Mouse (Mus musculus) limb, embryonic 14.5 days (tissue): ENCODE data around the gene Loxl4. TPM values are rescaled to one million over a fixed set of nuclear protein-coding genes. Genes with fewer than 3 reads are reported as not detected.

ENCODE experiments used
- ATAC-seq: fragments of 200-750 bp; cut with Nextera tagmentation; 2 replicates; pipeline ENCODE4 v1.8.0; 2017; ENCODE audit warnings: low read depth, moderate number of reproducible peaks, moderate TSS enrichment; ENCODE audit not compliant: low FRiP score
- DNase-seq: peaks from one replicate; pipeline ENCODE4 v3.0.0-alpha.2; 2015; ENCODE audit warnings: low spot score
- H3K27ac ChIP-seq: fragments of 300-500 bp; sonication (generic); replicated peaks from 2 replicates; pipeline ENCODE4 v1.5.1; 2014; ENCODE audit warnings: low read depth, mild to moderate bottlenecking, low read length, moderate library complexity, mixed read lengths
- H3K27me3 ChIP-seq: fragments of 300-500 bp; sonication (generic); 2 replicates; pipeline ENCODE4 v1.6.1; 2014; ENCODE audit warnings: low read length, mixed read lengths; ENCODE audit not compliant: control insufficient read depth, insufficient read depth
- H3K36me3 ChIP-seq: fragments of 300-500 bp; sonication (generic); 2 replicates; pipeline ENCODE4 v1.6.1; 2014; ENCODE audit warnings: mild to moderate bottlenecking, low read length, moderate library complexity, mixed read lengths; ENCODE audit not compliant: control insufficient read depth, insufficient read depth
- H3K4me1 ChIP-seq: fragments of 300-500 bp; sonication (generic); 2 replicates; pipeline ENCODE4 v1.6.1; 2014; ENCODE audit warnings: antibody characterized with exemption, low read length, mixed read lengths; ENCODE audit not compliant: control insufficient read depth, insufficient read depth
- H3K4me2 ChIP-seq: fragments of 300-500 bp; sonication (generic); replicated peaks from 2 replicates; pipeline ENCODE4 v1.6.1; 2014; ENCODE audit warnings: low read depth, mild to moderate bottlenecking, low read length, moderate library complexity; ENCODE audit not compliant: severe bottlenecking
- H3K4me3 ChIP-seq: fragments of 300-500 bp; sonication (generic); replicated peaks from 2 replicates; pipeline ENCODE4 v1.5.1; 2014; ENCODE audit warnings: low read length
- H3K9ac ChIP-seq: fragments of 300-500 bp; sonication (generic); 2 replicates; pipeline ENCODE4 v1.6.1; 2014; ENCODE audit warnings: mild to moderate bottlenecking, low read depth, low read length, moderate library complexity; ENCODE audit not compliant: severe bottlenecking
- H3K9me3 ChIP-seq: fragments of 300-500 bp; sonication (generic); 2 replicates; pipeline ENCODE4 v1.6.1; 2016; ENCODE audit warnings: low read length; ENCODE audit not compliant: control insufficient read depth
- POLR2A ChIP-seq: fragments of 200-500 bp; IDR thresholded peaks from 2 replicates; pipeline ENCODE4 v1.8.0; 2012; ENCODE audit warnings: inconsistent platforms, mild to moderate bottlenecking, moderate library complexity, borderline replicate concordance; ENCODE audit not compliant: insufficient read depth, insufficient read length; ENCODE audit errors: extremely low read depth
- WGBS: fragments of 180-500 bp; shearing (Covaris S2); extraction: QIAGEN DNeasy Blood & Tissue Kit; methylation state at CpG from one replicate; pipeline ENCODE4 v1.1.7; 2014; 5-methylcytosine and 5-hydroxymethylcytosine counted together
- polyA plus RNA-seq, 2 experiments: library from polyadenylated mRNA; depleted of rRNA in 1 of 2; stranded (reverse) in 1 of 2; unstranded in 1 of 2; fragments of >200 nt; fragmentation: Nextera tagmentation in 1 of 2; extraction: Ambion mirVana in 1 of 2; gene quantifications; 2 replicates each; pipeline versions ENCODE4 v1.2.1 to v1.2.3; 2012 to 2014

Loxl4 gene
- polyA plus RNA-seq, 2 experiments: 2.5 to 11.9 TPM

DNA sequence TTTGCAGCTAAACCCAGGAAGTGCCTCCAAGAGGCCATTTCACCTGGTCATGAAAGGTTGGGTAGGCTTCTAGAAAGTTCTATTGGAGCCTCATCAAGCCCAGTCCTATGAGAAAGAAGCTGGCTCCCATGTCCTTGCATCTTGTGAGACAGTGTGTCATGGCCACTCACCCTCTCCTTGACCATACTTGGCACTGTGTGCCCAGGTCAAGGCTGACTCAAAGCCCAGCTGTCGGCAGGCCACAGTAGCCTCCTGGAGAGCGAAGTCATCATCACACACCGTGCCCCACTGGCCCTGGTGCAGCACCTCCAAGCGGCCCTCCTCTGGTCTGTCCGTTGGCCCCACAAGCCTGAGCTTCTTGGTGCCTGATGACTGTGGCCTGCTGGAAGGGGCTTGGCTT is 4.5 kb downstream of the Loxl4 start:
- Histone ChIP-seq H3K36me3 (no peaks in the 10 kb centered on the region), H3K4me3 (no peak overlapping the region), H3K27me3 (0 out of 2 replicates have a peak, but pooled peaks cover 7% of the 10 kb centered on the region), H3K27ac (no peak overlapping the region), H3K4me1 (peaks cover 8% of the 10 kb centered on the region), H3K9me3 (no peaks in the 10 kb centered on the region), H3K9ac (no peak overlapping the region), H3K4me2 (no peak overlapping the region)
- whole genome bisulfite sequencing: 90% methylated on average over 5 of the region's 5 CpGs
- TF ChIP-seq POLR2A: no peak
- ATAC-seq: no peak
- no peak for DNase-seq

DNA sequence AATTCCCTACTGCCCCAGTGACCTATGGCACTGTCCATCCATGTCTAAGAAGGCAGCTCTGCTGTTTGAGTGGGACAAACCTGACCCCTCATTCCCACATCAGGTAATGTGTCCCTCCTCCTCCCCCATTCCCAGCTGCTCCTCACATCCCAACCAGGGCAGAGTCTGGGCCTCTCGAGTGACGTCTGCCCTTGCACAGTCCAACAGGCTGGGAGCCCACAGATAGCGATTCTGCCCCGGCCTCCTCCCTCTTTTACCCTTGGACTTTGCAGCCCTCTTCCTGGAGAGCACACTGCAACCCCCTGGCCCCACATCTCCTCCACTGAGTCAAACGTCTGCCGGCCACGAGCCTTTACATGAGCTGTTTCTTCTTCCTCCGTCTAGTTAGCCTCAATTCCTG is 10.0 kb downstream of the Loxl4 start:
- 78% methylated on average over 8 of the region's 8 CpGs for WGBS
- Histone ChIP-seq H3K9me3 (no peaks in the 10 kb centered on the region), H3K27me3 (no peaks in the 10 kb centered on the region), H3K4me3 (no peak overlapping the region), H3K4me1 (no peaks in the 10 kb centered on the region), H3K27ac (no peak overlapping the region), H3K9ac (no peak overlapping the region), H3K4me2 (no peak overlapping the region), H3K36me3 (no peaks in the 10 kb centered on the region)
- DNase-seq (no peak), ATAC-seq (no peak)
- no peak for TF ChIP-seq POLR2A

- Histone ChIP-seq H3K4me2 (no peak overlapping the region), H3K9ac (no peak overlapping the region), H3K27me3 (no peaks in the 10 kb centered on the region), H3K4me1 (no peaks in the 10 kb centered on the region), H3K27ac (no peak overlapping the region), H3K4me3 (no peak overlapping the region), H3K9me3 (no peaks in the 10 kb centered on the region), H3K36me3 (no peaks in the 10 kb centered on the region)
- 74% methylated on average over 8 of the region's 8 CpGs for WGBS
- ATAC-seq (no peak), DNase-seq (no peak)
- no peak for TF ChIP-seq POLR2A
These were observed 10.6 kb downstream of the Loxl4 start for GRCm38 (mm10) chr19:42602041-42602440.

DNA sequence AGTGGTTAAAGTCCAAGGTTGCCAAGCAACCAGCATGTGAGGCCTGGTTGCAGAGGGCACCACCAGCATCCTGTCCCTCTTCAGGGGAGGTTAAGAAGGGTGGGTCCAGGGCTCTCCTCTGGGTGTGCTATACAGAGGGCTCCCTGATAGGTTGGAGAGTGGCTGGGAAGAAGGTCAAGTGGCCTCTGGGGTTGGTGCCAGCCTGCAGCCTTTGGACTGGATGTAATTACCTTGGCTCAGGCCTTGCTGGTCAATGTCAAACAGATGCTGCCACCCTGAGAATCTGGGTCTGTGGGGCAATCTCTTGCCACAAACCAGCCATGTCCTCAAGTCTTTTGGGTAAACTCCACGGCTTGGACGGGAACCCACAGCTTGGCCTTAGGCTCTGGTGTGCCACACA is 11.2 kb downstream of the Loxl4 start:
- DNase-seq (no peak), ATAC-seq (no peak)
- Histone ChIP-seq H3K4me3 (no peak overlapping the region), H3K27ac (no peak overlapping the region), H3K36me3 (no peaks in the 10 kb centered on the region), H3K4me2 (no peak overlapping the region), H3K9ac (no peak overlapping the region), H3K9me3 (no peaks in the 10 kb centered on the region), H3K27me3 (no peaks in the 10 kb centered on the region), H3K4me1 (no peaks in the 10 kb centered on the region)
- TF ChIP-seq POLR2A: no peak
- 86% methylated on average over 2 of the region's 2 CpGs for WGBS

DNA sequence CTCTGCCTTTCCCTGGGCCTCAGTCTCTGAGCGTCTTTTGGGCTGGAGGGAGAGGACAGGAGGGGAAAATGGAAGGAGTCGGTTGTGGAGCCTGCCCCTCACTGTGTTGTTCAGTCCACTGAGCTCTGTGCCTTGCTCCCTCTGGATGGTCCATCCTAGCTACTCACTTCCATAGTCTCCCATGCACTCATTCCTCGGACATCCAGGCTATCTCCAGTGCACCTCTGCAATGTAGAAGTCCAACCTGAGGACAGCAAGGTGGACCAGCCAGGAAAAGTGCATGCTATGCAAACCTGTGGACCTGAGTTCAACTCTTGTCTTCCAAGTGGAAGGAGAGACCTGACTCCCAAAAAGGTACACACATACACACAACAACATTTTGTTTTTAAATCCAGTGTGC is 12.0 kb downstream of the Loxl4 start:
- WGBS: 64% methylated on average over 3 of the region's 3 CpGs
- no peaks in the 10 kb centered on the region for H3K4me1 ChIP-seq
- H3K4me2 ChIP-seq: no peak overlapping the region
- H3K27me3 ChIP-seq: no peaks in the 10 kb centered on the region
- no peak overlapping the region for H3K27ac ChIP-seq
- H3K9me3 ChIP-seq: no peaks in the 10 kb centered on the region
- DNase-seq (no peak), ATAC-seq (no peak)
- H3K36me3 ChIP-seq: no peaks in the 10 kb centered on the region
- no peak overlapping the region for H3K4me3 ChIP-seq
- H3K9ac ChIP-seq: no peak overlapping the region
- no peak for TF ChIP-seq POLR2A

- H3K4me1 ChIP-seq: no peaks in the 10 kb centered on the region
- no peak for TF ChIP-seq POLR2A
- no peaks in the 10 kb centered on the region for H3K27me3 ChIP-seq
- no peak overlapping the region for H3K4me2 ChIP-seq
- peaks cover 1% of the 10 kb centered on the region; the same call in 1 of the 2 replicates for H3K36me3 ChIP-seq
- H3K4me3 ChIP-seq: no peak overlapping the region
- no peaks in the 10 kb centered on the region for H3K9me3 ChIP-seq
- DNase-seq (no peak), ATAC-seq (no peak)
- 81% methylated on average over 17 of the region's 17 CpGs for WGBS
- no peak overlapping the region for H3K9ac ChIP-seq
- no peak overlapping the region for H3K27ac ChIP-seq
These were observed 12.7 kb downstream of the Loxl4 start for GRCm38 (mm10) chr19:42599891-42600290.
